Mouse (Mus musculus): ENCODE measurements around the gene Pigc.

- TF ChIP-seq CTCF (IDR thresholded peaks at IDR 0.05) (no peak), EP300 (IDR thresholded peaks at IDR 0.05) (no peak)
Measured at GRCm38 (mm10) chr1:161955846-161956245, 13.1 kb upstream of the Pigc start.

All from lung, postnatal 0 days (tissue).